Mouse (Mus musculus) natural killer cell, adult 2 months (primary cell): ENCODE data around the gene Mepe.
A peak's percentile ranks its signal among the peaks of the same experiment; 100 is the strongest.

Experiments used
- DNase-seq, 2 experiments: peaks; one replicate each; pipeline ENCODE4 v3.0.0; 2022; ENCODE audit warnings: low spot score in 2 of 2

Gene Mepe

DNA sequence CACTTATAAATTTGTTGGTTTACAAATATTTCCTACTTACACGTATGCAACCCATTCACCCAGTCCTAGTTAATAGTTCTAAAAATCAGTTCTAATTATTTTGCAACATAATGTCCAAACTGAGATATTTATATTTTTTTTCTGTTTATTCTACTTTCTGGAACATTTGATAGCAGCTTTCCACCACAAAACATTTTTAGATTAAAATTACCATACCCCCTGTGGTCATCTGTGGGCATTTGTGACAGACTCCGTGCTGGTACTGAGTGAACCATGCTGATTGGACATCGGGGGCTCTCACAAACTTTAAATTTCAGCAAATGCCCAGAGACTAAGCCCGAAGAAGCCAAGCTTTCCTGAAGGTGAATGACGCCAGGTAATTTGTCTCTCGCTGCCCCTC lies at the start of gene Mepe:
TSS of gene Mepe (plus strand) at position 301 of the 400 bp plus-strand sequence.
- DNase-seq: no peak

DNA sequence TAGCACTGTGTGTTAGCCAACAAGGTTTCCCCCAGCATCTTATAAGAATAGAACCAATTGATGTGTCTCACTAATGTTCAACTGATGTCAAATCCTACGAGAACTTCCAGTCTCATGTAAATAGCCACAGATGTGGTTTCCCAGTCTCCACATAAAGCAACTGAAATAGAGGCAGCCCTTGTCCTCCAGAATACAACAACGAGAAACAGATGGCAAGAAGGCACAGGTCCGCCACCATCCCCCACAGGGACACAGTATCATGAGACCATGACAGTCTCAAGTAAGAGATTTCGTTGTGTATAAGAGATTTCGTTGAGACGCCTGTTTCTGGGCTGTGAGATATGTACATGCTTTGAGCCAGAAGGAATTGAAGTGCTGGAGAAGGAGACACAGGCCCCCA lies 30.9 kb upstream of the Mepe start:
- DNase-seq: no peak

DNA sequence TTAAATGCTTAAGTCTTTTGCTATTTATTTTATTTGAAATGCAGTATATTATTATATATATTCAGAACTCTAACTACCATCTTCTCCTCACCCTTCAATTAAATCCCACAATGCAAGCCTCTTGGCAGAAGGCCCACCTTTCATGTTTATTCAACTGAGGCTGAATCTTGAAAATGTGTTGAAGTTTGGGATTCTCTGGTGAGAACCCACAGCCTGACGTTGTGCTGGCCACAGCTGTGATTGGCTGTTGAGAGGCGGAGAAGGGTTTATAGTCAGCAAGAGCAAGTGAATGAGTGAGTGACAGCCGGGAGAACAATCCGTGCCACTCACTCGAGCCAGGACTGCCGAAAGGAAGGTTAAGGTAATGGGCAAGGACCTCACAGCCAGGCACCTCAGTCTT lies 26.1 kb upstream of the Mepe start, which contains the start of gene Ibsp:
TSS of gene Ibsp (plus strand) at position 178 of the 400 bp plus-strand sequence.
- no peak for DNase-seq

DNA sequence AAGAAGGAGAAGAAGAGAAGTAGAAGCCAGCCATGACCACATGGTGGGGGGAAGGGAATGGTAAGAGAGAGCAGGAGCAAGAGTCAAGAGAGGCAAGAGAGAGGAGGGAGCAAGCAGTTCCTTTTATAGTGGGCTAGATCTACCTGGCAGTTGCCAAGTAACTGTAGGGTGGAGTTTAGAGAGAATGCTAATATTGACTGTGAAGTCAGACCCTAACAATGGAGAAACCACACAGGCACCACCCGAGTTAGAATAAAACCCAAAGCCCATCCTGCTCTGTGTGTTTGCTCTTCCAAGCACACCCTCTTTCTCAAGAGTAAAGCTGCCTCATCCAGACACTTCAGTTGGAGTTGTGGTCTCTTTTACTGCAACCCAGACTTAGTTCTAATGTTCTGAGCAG lies 11.1 kb upstream of the Mepe start:
- no peak for DNase-seq

DNA sequence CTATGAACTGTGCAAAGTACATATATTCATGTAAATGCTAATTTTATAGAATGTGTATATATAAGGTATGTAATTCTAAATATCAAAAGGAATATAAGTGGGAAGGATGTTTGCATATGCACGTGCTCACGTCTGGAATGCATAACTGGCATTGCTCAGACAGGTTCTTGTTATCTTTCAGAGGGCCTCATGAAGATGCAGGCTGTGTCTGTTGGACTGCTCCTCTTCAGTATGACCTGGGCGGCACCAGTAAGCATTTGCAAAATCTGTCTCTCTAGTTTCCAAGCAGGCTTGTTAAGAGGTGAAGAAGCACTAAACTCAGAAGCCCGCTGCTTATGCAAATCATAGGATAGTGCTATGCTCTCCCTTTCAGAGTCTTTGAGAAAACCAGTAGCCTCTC lies 1.8 kb downstream of the Mepe start:
- no peak for DNase-seq

DNA sequence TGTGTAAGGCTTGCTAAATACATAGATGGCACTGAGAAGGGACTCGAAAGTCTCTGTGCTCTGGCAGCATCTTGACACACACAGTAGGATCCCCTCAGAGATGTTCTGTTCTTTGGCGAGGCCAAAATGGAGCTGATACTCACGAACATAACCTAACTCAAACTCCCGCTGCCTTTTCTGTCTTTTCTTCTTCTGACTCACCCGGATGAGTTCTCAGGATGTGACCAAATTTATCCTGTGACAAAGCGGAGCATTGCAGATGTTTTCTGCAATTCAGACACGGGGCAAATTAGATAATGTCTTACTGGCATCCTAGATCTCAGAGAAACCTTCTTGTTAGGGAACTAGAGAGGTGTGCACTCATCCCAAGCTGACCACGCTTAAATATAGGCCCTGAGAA lies 2.3 kb downstream of the Mepe start:
- DNase-seq: no peak

DNA sequence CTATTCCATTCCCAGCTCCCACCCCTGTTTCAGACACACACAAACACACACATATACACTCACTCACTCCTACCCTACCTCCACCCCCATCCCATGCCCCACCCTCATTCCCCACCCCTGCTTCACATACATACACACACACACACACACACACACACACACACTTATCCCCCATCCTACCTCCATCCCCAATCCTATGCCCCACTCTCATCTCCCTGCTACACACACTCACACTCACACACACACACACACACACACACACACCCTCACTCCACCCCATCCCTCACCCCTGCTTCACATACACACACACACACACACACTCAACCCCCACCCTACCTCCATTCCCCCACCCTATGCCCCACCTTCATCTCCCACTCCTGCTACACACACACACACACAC lies 2.7 kb downstream of the Mepe start:
- DNase-seq: no peak

DNA sequence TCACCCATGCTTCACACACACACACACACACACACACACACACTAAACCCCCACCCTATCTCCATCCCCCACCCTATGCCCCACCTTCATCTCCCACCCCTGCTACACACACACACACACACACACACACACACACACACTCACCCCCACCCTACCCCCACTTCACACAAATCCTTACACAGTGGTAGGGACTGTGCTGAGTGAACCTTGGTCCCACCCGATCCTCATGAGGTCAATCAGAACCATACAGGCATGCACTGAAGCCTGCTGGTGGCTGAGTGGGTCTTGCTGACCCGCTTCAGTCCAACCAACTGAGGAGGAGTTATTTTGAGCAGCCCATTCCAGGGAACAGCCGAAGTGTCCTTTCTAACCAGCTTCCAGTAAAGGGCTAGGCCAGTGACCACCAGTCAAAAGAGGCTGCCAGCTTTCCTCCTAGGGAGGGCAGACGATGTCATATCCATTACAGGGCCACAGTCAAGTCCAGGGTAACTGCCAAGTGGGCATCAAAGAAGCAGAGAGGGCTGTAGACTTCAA lies 3.3 kb downstream of the Mepe start:
- no peak for DNase-seq

DNA sequence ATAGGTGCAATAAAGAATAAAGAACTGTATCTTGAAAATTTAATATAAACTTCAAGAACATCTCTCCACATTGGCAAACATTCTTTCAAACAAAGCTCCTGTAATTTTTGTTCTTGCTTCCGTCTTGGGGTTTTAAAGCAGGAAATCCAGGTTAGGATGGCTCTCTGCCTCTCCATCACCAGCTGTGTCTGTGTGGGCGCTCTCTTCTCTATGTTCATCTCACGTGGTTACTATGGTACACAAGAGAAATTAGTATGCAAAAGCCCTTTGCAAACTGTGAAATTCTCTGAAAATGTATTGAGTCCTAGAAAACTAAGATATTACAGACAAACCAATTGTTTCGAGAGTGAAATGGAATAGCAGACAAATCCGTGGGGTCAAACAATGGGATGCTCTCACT lies 4.3 kb downstream of the Mepe start:
- no peak for DNase-seq

DNA sequence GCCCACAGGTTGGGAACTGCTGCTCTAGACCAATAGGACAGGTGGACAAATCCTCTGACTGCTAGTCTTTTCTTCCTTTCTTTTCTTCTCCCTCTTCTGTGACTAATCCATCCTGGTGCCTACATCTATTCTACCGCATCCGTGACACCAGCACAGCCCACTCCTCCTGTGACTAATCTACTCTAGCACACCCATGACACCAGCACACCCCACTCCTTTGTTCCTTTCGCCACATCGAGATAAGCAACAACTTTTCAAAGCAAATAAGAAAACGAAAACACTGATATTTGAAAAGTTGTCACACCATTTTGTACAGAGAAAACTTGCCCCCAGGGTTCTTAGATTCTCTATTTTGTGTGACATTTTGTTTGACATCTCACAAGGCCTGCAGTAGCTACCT lies 5.0 kb downstream of the Mepe start:
- no peak for DNase-seq

DNA sequence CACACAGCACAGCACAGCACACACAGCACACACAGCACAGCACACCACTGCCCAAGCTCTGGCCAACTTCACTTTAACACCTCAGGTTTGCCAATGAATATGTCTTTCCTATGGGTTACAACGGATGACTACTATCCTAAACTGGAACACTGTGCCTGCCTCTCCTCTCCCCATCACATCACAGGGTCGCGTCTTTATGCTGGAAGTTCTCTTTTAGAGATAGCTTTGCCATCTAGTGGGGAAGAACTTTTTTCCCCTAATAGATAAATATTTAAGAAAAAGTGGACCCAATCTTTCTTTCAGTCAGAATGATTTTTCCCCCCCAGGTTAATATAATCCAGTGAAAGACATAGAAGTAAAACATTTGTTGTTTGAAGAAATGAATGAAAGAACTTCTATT lies 7.2 kb downstream of the Mepe start:
- DNase-seq: no peak

DNA sequence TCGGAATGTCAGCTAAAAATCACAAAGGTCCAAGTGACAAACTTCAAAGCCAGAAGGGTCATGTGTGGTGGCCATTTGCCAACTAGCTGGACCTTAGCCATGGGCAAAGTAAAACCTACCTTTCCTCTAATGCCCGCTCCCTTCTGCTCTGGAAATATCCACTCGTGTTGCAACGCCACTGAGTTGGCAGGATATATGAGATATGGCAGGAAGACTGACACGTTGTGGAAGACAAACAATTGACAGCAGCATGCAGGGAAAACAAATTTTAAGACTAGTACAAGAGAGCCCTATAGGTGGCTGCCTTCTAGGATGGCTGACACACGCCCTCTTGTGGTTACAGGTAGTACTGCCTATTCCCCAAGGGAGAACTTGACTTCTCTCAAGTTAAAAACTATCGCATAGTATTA lies 8.1 kb downstream of the Mepe start:
- peak in 1 of 2 experiments; percentile 8 for DNase-seq

DNA sequence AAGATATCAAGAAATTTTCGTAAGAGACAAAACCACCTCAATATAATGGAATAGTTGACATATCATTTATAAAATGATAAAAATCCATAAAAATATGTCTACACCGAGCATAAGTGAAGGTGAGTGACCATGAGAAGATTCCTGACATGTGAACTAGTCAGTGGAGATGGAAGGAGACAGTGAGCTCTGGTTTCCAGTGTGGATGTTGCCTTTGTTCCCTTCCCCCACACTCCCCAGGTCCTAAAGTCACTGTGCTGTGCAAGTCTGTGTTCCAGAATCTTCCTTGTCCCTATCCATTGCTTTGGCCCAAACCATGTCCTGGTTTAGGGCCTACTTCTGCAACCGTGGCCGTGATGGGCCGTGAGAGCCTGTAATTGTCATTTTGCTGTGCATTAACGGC lies 8.5 kb downstream of the Mepe start:
- DNase-seq: no peak

DNA sequence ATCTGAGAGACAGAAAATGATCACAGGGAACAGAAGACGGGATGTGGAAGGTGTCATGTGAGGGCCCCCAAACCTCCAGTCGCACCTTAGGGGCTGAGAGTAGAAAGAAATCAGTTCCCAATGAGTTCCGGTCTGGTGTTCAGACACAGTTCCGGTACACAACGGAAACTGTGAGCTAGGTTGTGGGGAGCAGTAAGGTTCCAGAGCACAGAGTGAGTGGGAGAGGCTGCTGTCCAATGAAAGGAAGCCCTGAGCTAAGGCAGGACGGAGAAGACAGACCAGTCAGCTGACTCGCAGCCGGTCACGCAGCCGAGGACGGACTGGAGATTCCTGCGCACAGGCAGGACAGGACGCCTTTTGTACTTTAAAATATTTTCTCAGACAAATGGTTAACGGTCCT lies 9.4 kb downstream of the Mepe start:
- DNase-seq: no peak

DNA sequence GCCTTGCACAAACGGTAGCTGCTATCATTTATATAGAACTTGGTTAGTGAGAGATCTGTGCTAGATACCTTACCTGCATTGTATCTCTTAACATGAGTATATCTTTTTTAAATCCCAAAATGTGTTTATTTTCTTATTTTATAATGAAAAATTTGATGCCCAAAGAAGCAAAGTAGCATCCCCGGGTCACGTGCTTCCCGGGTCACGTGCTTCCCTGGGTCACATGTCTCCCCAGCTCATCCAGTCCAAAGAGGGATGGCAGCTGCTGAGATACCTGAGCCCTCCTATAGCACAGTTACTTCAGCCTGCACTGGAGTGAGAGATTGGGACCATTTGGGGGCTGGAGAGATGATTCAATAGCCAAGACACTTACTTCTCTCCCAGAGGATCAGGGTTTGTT lies 10.8 kb downstream of the Mepe start:
- no peak for DNase-seq

DNA sequence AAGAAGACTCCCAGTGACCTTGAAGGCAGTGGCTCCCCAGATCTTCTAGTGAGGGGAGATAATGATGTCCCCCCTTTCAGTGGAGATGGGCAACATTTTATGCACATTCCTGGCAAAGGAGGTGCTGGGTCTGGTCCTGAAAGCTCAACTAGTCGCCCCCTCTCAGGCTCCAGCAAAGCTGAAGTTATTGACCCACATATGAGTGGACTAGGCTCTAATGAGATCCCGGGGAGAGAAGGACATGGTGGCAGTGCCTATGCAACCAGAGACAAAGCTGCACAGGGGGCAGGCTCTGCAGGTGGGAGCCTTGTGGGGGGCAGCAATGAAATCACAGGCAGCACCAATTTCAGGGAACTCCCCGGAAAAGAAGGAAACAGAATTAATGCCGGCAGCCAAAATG lies 12.4 kb downstream of the Mepe start:
- DNase-seq: no peak

DNA sequence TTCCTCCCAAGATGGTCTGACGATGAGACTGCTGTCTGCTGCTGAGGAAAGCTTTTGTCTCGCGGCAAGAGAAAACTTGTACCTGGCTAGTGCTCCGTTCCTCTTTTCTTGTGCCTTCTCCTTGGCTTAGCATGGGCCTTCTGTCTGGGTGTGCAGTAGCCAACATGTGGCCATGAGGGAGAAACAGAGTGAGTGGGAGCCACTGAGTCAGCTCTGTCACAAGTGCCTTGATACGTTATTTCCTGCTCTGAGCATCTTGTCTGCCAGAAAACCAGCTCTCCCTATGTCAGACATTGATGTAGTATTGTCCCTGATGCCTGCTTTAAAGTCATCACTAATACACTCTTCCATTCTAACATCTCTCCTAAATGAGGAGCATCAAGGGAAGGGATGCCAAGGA lies 13.9 kb downstream of the Mepe start:
- no peak for DNase-seq

DNA sequence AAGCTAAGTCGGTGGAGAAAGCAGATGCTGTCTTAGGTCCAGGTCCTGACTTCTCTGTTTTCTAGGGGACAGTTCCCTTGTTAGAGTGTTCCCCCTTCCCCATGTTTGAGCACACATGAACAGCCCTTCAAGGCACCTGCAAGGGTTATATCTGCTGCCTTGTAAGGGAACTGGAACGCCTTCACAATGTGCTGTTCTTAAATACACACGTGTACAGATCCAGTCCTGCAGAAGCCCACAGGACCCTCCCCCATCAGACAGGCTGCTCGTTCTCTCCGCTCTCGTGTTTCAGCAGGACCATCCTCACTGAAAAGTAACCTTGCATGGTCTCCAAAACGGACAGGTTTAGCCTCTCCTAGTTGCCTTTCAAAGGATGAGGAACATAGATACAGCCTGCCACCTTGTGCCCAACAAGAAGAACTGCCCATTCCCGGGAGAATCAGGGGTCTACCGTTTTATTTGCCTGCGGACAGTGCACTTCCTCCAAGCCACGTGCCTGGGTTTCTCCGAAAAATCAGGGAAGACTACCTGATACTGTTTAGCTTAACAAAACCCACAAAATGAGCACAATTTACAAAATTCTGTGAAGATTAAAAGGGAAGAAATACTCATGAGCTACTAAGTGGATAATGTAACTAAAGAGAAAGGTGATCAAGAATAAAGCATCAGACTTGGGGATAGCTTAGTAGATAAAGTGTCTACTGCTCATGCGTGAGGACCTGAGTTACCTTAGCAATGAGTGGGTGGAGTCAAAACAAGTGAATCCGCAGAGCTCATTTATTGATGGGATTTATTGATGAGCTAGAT lies 14.8 kb downstream of the Mepe start:
- no peak for DNase-seq

DNA sequence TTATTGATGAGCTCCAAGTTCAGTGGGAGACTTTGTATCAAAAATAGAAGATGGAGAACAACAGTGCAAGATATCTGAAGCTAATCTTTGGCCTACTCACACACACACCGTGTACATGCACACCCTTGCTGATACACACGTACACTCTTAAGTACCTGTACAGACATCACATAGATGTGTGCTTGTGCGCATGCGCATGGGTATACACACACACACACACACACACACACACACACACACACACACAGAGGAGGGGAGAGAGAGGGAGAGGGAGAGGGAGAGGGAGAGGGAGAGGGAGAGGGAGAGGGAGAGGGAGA lies 15.3 kb downstream of the Mepe start:
- DNase-seq: no peak

DNA sequence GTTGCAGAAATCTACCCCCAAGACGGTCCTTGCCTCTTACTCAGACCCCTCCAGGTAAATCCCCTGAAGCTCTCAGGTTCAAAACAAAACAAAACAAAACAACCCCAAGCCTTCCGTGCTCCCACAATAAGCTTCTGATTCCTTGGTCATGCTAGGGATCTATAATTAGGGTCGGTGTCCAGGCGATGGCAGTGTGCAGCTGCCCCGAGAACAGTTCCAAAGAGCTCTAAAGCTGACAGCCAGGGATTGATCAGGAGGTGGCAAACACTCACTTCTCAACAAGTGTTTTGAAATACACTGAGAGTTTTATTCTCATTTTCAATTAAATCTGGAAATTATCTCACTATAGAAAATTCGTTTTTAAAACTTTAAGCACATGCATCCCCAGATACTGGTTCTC lies 17.8 kb downstream of the Mepe start:
- DNase-seq: no peak

DNA sequence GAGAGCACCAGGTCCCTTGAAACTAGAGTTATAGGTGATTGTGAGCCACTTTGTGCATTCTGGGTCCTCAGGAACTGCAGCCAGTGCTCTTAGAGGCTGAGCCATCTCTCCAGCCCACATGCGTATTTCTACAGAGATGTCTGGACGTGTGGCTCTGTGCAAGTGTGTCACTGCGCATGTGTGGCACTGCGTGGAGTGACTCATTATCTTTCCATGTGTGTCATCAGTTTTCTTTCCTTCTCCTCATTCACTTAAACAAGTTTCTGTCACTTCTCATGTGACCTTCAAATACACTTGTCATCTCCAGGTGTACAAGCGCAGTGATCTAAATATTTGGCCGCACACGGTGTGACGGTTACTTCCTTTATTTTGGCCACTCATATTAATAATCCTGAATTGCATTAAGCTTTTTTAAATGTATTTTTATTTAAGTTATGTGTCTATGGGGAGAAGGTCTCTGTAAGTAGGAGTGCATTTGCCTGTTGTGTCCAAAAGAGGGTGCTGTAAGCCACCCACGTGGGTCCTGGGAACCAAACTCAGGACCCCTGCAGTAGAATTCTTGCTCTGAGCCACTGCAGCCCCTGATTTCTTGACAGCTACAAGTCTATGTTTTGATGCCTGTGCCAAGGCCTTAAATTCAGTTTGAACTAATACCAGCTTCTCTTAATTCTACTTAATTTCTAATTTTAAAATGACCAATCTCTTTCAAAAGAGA lies 19.6 kb downstream of the Mepe start:
- no peak for DNase-seq

DNA sequence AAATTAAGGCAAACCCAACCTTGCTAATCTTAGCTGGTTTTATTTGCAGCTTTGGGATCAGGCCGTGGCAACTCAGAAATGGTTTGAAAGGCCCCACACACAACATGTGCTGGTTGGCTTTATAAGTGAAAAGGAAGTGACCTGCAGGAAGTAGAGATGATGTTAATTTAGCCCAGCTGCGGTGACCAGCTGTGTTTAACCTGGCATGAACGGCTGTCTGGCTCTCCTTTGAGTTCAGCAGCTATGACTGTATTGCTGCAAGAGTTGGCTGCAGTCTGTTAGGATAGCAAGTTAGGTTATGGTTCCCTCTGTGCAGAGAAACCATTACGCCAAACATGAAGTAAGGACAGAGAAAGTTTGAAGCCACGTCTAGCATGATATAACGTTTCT lies 20.1 kb downstream of the Mepe start:
- no peak for DNase-seq

DNA sequence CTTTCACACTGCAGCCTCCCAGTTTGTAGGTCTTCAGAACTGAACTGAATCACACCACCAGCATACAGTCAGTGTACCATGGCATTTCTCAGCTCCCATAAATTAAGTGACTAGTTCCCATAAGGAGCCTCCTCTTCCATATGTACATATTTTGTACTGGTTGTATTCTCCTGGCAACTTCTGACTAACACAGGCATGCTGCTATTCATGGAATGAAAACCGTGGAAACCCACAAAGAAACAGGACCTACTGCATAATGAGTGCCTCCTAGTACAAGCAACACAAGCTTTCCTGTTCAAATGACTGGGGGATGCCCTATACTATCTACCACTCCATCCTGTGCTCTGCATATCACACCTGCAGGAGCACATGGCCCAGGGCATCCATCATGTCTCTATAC lies 25.9 kb downstream of the Mepe start:
- no peak for DNase-seq
